Mouse (Mus musculus): ENCODE measurements around the gene Gspt2.

DNA sequence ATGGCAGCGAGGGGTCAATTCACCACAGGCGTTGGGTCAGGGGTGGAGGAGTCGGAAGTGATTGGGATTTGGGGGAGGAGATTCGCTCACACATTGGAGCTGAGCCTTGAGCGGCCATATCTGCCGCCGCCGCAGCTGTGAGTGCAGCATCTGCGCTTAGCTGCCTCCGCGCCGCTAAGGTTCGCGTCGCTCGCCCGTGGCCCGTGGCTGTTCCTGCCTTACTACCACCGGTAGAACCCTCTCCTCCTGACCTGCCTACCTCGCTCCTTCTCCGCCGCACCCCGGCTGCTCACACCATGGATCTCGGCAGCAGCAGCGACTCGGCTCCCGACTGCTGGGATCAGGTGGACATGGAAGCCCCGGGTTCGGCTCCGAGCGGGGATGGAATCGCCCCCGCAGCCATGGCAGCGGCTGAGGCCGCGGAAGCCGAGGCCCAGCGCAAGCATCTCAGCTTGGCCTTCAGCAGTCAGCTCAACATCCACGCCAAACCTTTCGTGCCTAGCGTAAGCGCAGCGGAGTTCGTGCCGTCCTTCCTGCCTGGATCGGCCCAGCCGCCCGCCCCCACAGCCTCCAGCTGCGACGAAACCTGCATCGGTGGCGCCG lies at the start of gene Gspt2:
- no peak for TF ChIP-seq CTCF (IDR thresholded peaks at IDR 0.05)
- TF ChIP-seq EP300 (IDR thresholded peaks at IDR 0.05) = no peak
